Mouse (Mus musculus) lung, postnatal 14 days (tissue): ENCODE measurements at regions not wholly inside any gene's neighbourhood (a gene's known extent, or its start where the extent isn't known, plus 50 kb on each side); places are given as distances from the start of the nearest gene placed in this dataset.
"Not testable (repeated sequence)": the region's sequence is repeated elsewhere in the genome, so short reads cannot be mapped to it uniquely, and the experiment has no call there.

Experiments used
- DNase-seq: peaks from one replicate; pipeline ENCODE4 v3.0.0; 2021

- DNase-seq, result no peak
These were observed 273.1 kb downstream of the Dad1 start for GRCm38 (mm10) chr14:53980771-53981170.

DNA sequence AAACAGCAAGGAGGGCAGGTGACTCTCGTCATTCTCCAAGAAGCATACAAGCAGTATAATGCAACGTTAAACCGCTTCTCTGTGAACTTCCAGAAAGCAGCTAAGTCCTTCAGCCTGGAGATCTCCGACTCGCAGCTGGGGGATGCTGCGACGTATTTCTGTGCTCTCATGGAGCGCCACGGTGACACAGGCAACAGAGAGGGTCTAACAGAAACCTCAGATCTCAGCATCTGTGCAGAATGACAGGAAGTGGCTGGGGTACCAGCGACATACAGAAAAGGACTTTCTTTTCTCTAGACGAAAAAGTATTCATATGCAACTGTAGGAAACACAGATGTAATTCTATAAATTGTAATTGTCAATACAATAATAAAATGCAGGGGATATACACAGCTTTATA lies 292.5 kb downstream of the Dad1 start:
- DNase-seq, result not testable (repeated sequence)

DNA sequence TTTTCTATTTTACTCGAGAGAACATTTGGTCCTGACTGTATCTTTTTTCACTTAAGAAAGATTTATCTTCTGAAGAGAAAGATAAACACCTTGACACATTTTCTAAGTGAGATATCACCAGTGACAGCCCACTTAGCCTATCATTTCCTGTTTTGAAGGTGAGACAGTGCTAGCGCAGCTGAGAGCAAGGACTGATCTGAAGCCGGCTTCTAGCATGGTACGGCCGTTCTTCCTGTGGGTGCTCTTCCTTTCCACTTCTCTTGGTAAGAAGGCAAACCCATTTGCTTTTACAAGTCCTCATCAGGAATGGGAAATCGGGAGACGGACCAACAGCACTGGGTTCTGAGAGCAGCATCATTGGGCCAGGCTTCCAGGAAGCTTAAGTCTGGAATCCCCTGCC lies 293.1 kb downstream of the Dad1 start:
- no peak for DNase-seq

DNA sequence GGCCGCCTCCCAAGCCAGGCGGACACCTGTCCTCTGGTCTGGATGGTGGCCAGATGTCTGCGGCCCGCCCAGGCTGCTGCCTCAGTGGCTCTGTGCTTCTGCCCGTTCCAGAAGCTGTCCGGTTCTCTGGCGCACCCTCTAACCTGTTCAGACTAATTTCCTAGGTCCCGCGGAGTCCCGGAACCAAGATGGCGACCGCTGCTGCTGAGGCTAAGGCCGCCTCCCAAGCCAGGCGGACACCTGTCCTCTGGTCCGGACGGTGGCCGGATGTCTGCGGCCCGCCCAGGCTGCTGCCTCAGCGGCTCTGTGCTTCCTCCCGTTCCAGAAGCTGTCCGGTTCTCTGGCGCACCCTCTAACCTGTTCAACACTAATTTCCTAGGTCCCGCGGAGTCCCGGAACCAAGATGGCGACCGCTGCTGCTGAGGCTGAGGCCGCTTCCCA lies 318.1 kb downstream of the Dad1 start:
- peak; percentile 59 for DNase-seq

- peak; percentile 54 for DNase-seq
These were observed 318.6 kb downstream of the Dad1 start for GRCm38 (mm10) chr14:53935336-53935735.

GRCm38 (mm10) chr14:53910871-53911270 lies 343.0 kb downstream of the Dad1 start:
- DNase-seq, result no peak

DNA sequence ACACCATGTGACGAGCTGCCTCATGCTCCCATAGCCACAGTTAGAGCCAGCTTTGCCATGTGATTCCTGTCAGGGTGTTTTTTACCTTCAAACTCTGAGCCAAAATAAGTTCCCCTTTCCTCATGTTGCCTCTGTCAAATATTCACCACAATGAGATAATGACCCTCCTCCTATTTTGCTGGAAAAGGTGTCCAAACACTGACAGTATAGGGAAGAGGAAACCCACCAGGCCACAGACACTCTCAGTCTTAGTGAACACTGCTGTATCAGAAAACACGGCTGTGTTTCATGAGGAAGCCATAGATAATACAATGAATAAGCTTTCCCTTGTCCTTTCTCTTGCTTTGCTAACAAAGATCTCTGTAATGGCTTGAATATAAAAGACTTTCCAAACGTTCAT lies 349.3 kb downstream of the Dad1 start:
- no peak for DNase-seq

DNA sequence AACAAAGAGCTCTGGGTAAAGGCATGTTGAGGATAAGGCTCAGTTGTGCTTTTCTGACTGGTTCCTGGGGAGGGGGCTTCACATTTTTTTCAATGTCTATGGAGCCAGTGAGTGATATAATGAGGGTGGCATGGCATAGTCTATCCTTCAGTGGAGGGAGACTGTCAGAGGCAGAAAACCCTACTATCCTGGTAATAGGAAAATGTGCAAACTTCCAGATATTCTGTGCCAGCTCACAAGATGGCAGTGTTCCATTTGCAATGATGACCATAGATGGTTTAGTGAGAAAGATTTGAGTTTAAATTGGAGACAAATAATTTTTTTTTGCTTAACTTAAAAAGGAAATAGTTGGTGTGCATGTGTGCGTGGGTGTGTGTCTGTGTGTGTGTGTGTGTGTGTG lies 352.8 kb downstream of the Dad1 start:
- no peak for DNase-seq

- no peak for DNase-seq
These were observed 372.6 kb downstream of the Dad1 start for GRCm38 (mm10) chr14:53881304-53881703.

DNA sequence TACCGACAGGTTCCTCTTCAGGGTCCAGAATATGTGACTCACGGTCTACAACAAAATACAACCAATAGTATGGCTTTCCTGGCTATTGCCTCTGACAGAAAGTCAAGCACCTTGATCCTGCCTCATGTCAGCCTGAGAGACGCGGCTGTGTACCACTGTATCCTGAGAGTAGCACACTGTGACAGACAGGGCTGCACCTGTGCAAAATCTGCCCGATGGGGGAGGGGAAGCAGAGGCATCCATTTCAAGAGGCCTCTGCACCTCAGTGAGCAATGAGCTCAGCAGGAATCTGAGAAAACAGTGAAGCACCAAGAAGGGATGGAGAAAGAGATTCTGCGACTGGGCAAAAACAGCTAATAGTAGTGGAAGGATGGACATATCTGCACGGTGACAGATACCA lies 377.3 kb downstream of the Dad1 start:
- DNase-seq, result no peak

GRCm38 (mm10) chr14:53875736-53876135 lies 378.2 kb downstream of the Dad1 start:
- no peak for DNase-seq

DNA sequence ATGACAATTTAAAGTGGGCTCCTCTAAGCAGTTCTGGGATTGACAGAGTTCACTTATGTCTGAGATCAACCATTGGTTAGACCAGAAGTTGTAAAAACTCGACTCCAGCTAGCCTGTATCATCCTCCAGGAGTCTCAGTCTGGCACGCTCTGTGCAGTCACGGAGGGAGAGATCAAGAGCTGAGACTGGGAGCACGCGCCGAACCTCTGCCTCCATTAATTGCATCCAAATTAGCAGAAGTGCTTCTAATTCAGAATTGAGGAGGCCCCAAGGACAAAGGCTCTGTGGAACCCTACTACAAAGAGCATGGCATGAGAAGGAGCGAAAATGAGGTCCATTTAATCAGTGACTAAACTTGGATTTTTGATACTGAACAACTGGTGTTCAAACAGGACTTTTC lies 406.9 kb downstream of the Dad1 start:
- no peak for DNase-seq

DNA sequence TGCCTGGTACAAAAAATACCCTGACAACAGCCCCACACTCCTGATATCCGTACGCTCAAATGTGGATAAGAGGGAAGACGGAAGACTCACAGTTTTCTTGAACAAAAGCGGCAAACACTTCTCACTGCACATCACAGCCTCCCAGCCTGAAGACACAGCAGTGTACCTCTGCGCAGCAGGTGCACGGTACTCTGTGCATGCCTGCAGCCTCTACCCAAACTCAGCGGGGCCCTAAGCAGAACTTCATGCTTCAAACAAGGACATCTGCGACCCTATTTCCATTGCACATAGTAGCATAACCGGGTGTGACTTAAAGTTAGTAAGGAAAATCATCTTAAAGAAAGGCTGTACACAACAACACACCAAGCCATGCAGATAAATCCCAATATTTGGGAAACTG lies 408.3 kb downstream of the Dad1 start:
- DNase-seq, result no peak

DNA sequence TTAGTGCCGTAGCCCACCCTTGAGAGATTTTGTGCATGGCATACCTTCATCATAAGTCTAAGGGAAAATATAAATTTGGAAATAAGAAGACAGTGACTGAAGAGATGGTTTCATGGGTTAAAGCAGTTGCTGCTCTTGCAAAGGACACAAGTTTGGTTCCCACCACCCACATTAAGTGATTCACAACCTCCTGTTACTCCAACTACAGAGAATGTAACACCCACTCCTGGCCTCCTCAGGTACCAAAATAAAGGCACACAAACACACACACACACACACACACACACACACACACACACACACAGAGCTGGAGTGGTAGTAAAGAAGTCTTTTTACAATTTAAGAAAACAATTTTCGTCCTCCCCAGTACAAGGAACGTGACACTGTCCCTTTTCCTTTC lies 421.4 kb downstream of the Dad1 start:
- no peak for DNase-seq

- DNase-seq, result no peak
These were observed 422.3 kb downstream of the Dad1 start for GRCm38 (mm10) chr14:53831651-53832050.

GRCm38 (mm10) chr14:53830717-53831116 lies 423.2 kb downstream of the Dad1 start:
- no peak for DNase-seq

DNA sequence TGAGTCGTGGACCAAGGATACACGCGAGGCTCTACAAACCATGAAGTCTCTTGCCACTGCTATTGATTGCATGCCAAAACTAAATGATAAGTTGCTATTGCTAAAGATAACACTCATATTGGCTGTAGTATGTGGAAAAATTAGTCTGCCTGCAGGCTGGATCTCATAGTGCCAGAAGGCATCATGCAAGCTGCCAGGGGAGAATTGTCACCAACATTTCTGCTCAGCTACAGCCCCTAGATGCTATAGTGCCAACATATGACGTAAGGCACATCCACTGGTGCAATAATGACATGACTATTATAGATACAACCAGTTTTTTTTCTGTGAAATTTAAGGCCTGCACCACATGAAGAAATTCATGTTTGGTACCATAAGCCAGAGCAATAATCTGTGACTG lies 427.1 kb downstream of the Dad1 start:
- DNase-seq, result no peak

DNA sequence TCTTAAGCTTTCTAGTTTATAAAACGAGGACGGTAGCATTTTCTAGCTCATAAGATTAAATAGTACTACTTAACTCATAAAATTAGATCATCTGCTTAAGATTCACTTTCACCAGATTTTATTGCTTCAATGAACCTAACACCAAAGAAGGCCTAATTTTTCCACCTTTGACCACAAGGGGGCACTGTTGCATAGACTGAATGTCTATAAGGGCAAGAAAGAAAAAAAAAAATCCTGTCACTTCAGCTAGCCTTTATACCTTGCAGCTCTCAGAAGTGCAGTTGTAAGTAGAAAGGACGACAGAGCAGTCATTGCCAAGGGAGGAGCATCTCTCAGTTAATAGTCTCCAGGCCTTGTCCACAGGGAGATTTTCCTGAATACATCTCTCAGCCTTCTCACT lies 447.7 kb downstream of the Dad1 start:
- DNase-seq, result peak; percentile 79

DNA sequence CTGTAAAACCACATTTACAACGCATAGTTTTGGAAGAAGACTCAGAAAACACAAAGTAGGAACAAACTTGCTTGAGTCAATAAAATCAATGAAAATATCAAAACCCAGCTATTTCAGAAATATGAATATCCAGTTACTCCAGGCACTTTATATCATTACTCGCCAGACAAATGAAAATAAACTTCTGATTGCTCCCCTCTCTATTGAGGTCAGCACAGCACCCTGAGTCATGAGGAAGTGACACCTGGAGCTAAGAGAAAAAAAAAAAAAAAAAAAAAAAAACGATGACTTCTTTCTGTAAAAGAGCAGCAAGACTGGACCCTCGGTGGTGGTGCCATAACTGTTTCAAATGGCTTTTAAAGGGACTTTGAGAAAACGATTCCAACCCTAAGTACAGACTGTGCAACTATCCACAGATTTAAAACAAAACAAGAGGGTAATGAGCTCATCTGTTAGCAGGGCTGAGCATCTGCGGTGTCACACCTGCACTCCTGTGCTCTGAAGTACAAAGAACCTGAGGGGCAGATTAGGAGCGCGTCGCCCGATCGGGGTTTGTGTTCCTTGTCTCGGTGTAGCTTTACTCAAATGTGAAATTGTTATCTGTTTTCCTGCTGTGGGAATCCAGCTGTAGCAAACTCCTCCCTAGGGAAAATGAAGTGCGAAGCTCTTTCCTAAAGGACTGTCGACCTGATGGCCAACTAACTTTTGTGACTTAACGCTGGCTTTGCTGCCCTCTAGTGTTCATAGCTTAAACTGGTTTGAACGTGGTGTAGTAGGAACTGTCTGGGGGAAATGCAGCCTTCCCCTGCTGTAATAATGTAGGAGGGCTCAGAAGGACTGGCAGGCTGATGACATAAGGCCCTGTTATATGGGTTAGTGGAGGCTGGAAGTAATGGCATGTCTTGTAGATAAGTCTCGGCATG lies 449.9 kb downstream of the Dad1 start:
- peak; percentile 65 for DNase-seq

DNA sequence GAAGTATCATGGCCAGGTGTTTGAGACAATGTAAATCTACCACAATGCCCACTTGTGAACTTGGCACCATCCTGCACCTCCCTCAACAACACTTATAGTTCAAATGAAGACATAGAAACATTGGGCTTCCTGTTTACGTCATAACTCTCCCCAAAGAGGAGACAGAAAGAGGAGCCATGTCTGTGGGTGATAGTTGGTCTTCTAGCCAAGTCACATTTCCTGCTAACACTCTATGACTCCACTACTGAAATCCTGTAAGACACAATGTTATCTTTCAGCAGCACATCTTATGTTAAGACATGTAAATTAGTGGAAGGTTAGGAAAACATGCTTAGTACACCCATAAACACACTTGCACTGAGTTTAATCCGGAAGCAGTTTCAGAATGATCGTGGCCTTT lies 451.4 kb downstream of the Dad1 start:
- DNase-seq, result no peak

- no peak for DNase-seq
These were observed 453.3 kb downstream of the Dad1 start for GRCm38 (mm10) chr14:53800508-53801136.

GRCm38 (mm10) chr14:53795160-53795559 lies 458.7 kb downstream of the Dad1 start:
- DNase-seq, result not testable (repeated sequence)

DNA sequence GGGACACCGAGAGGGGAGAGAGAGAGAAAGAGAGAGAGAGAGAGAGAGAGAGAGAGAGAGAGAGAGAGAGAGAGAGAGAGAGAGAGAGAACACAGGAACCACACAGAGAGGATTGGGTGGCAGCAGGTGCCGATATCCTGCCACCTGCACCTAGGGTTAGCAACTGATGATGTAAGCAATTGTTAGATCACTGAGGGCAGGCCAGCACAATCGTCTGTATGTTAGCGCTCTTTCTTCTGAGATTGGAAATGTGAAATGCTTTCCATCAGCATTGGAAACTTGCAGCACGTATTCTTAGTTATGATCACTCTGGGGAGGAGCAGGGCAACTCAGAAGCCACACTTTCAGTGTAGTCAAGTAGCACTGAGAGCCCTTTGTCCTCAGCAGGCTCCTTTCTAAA lies 459.4 kb downstream of the Dad1 start:
- no peak for DNase-seq

DNA sequence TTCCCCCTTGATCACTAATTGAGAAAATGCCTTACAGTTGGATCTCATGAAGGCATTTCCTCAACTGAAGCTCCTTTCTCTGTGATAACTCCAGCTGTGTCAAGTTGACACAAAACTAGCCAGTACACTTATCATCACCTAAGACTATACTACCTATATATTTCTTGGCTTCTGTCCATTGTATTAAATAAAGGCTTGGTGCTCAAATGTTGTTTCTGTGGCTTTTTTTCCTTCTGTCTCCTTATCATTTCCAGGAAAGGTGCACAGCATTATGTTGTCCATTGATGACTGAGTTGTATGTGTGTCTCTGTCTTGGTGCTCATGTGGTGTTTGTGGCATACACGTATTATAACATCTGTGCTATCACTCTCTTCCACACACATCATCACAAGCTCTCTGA lies 461.5 kb downstream of the Dad1 start:
- DNase-seq, result not testable (repeated sequence)
